In genomic region chr4:58943420-58944205, GRCm38 (mm10) we compare ENCODE assay signal across 8 mouse cellular contexts. TPM values are rescaled to one million over a fixed set of nuclear protein-coding genes. Genes with fewer than 3 reads are reported as not detected.
DNase-seq lines count a peak whose midpoint lies in the region; ATAC-seq and TF ChIP-seq lines count a peak whose summit lies in the region.

TSS of gene Zkscan16 (plus strand) at chr4:58943628.

- no peaks in the 10 kb centered on the region for H3K36me3 ChIP-seq in ES-Bruce4 (ENCODE audit: control insufficient read depth, insufficient read depth, low read length, poor library complexity, severe bottlenecking)
- no peaks in the 10 kb centered on the region for H3K36me3 ChIP-seq in liver, postnatal 0 days (replicated peaks; ENCODE audit: insufficient read depth, low read length)
- H3K36me3 ChIP-seq in neural tube, embryonic 14.5 days (ENCODE audit: control insufficient read depth, insufficient read depth, low read length), result no peaks in the 10 kb centered on the region

- peaks cover 9% of the 10 kb centered on the region for H3K27me3 ChIP-seq in ES-Bruce4 (ENCODE audit: control insufficient read depth, insufficient read depth, low read length, poor library complexity, severe bottlenecking)
- peaks cover 12% of the 10 kb centered on the region; the same call in 1 of the 2 replicates for H3K27me3 ChIP-seq in liver, postnatal 0 days (ENCODE audit: insufficient read depth, low read length)
- no peaks in the 10 kb centered on the region; the same call in 1 of the 2 replicates for H3K27me3 ChIP-seq in neural tube, embryonic 14.5 days (ENCODE audit: control insufficient read depth, insufficient read depth, low read length)

- H3K4me3 ChIP-seq in ES-Bruce4 (ENCODE audit: low read depth, low read length), result peak within 1 kb of the TSS; percentile 73
- H3K4me3 ChIP-seq in liver, postnatal 0 days (ENCODE audit: low read depth, low read length), result peak within 1 kb of the TSS; percentile 67
- peak within 1 kb of the TSS; percentile 70 for H3K4me3 ChIP-seq in neural tube, embryonic 14.5 days (ENCODE audit: low read depth, low read length)

- no peaks in the 10 kb centered on the region for H3K9me3 ChIP-seq in ES-Bruce4 (replicated peaks; ENCODE audit: control insufficient read depth, insufficient read depth, low read length, poor library complexity, severe bottlenecking)
- H3K9me3 ChIP-seq in liver, postnatal 0 days (ENCODE audit: low read length), result no peaks in the 10 kb centered on the region
- no peaks in the 10 kb centered on the region for H3K9me3 ChIP-seq in neural tube, embryonic 14.5 days (ENCODE audit: control insufficient read depth, low read length)

- no peak for TF ChIP-seq CTCF in ES-Bruce4 (IDR thresholded peaks at IDR 0.05; ENCODE audit: low read depth, low read length)
- no peak for TF ChIP-seq CTCF in liver, postnatal 0 days (IDR thresholded peaks at IDR 0.05; ENCODE audit: low read depth)

- peak within 1 kb of the TSS; percentile 96 for H3K4me2 ChIP-seq in liver, postnatal 0 days (ENCODE audit: low read depth, low read length)
- peak within 1 kb of the TSS; percentile 80 for H3K4me2 ChIP-seq in neural tube, embryonic 14.5 days (ENCODE audit: low read depth, low read length)

- peak within 1 kb of the TSS; percentile 6 for H3K9ac ChIP-seq in ES-Bruce4 (ENCODE audit: low read depth, poor library complexity, severe bottlenecking)
- peak within 1 kb of the TSS; percentile 55 for H3K9ac ChIP-seq in liver, postnatal 0 days (replicated peaks)
- peak within 1 kb of the TSS; percentile 70 for H3K9ac ChIP-seq in neural tube, embryonic 14.5 days (replicated peaks; ENCODE audit: low read depth, low read length)

- no peak for TF ChIP-seq POLR2A in ES-Bruce4 (IDR thresholded peaks at IDR 0.05; ENCODE audit: insufficient read depth, low read length)

- peak; percentile 60 for ATAC-seq in liver, postnatal 0 days
- peak; percentile 92 for ATAC-seq in neural tube, embryonic 14.5 days (ENCODE audit: low read depth)

- H3K27ac ChIP-seq in ES-Bruce4 (ENCODE audit: insufficient read depth, low read length), result no peak within 1 kb of the TSS
- H3K27ac ChIP-seq in liver, postnatal 0 days (ENCODE audit: low read depth), result no peak within 1 kb of the TSS
- H3K27ac ChIP-seq in neural tube, embryonic 14.5 days (ENCODE audit: low read depth, low read length), result peak within 1 kb of the TSS; percentile 34

- no peak for TF ChIP-seq EP300 in ES-Bruce4 (IDR thresholded peaks at IDR 0.05; ENCODE audit: insufficient read depth, low read depth, low read length)
- no peak for TF ChIP-seq EP300 in liver, postnatal 0 days (IDR thresholded peaks at IDR 0.05; ENCODE audit: low read depth)

- 2% methylated on average over 50 of the region's 50 CpGs for WGBS in liver, postnatal 0 days (ENCODE audit: insufficient replicate concordance)
- 1% methylated on average over 50 of the region's 50 CpGs for WGBS in neural tube, embryonic 14.5 days

- peak; percentile 88 to 91 for DNase-seq in cerebellum, adult 18-20 months
- DNase-seq in forelimb bud, embryonic 11.5 days (ENCODE audit: low read depth, low spot score), result peak; percentile 94
- peak; percentile 85 for DNase-seq in heart, postnatal 4 days
- DNase-seq in layer of hippocampus, adult 18-20 months (ENCODE audit: low spot score in 2 of 2), result peak; percentile 90 to 94
- peak; percentile 76 for DNase-seq in liver, postnatal 0 days
- peak; percentile 90 for DNase-seq in telencephalon, adult 2 months (ENCODE audit: low read depth, low spot score)

- no peaks in the 10 kb centered on the region for H3K4me1 ChIP-seq in ES-Bruce4 (ENCODE audit: control insufficient read depth, insufficient read depth, low read length)
- peaks cover 13% of the 10 kb centered on the region for H3K4me1 ChIP-seq in liver, postnatal 0 days (ENCODE audit: insufficient read depth)
- H3K4me1 ChIP-seq in neural tube, embryonic 14.5 days (ENCODE audit: control insufficient read depth, insufficient read depth, low read length), result peaks cover 9% of the 10 kb centered on the region

RNA-seq across cellular contexts. Expression of gene Zkscan16, which starts in this region (rescaled TPM):
- 0.49 and 1.2 TPM in 2 replicates for polyA plus RNA-seq in ES-Bruce4 (2011; ENCODE audit: insufficient read depth, insufficient read length, low read depth, missing spikeins)
- total RNA-seq in heart, postnatal 4 days (2021), result under 1 TPM; 0.21 to 0.25 TPM
- 10 to 100 TPM; 55.5 to 58.4 TPM for total RNA-seq in layer of hippocampus, adult 18-20 months (2021)
- 0.06 TPM in 1 of 2 replicates, not detected in the other for polyA plus RNA-seq in liver, postnatal 0 days (2015; fragmentation: Nextera tagmentation; extraction: Ambion mirVana)
- polyA plus RNA-seq in neural tube, embryonic 14.5 days (2014; fragmentation: Nextera tagmentation; extraction: Ambion mirVana), result 2.5 and 2.6 TPM in 2 replicates

Comparison
In these comparisons a context has a peak if more than half of its experiments do, and no peak if none do; other contexts are left out.
1. RNA of gene Zkscan16 (total RNA-seq): 55.5 to 58.4 TPM in layer of hippocampus, adult 18-20 months; 0.21 to 0.25 TPM in heart, postnatal 4 days; every median in the first group is over 10 times any median in the second.
2. Peak in DNase-seq in heart, postnatal 4 days; RNA of the gene not detected or under 1 TPM.
3. Peak in DNase-seq, ATAC-seq, H3K4me3 ChIP-seq, H3K9ac ChIP-seq and H3K4me2 ChIP-seq in liver, postnatal 0 days; RNA of the gene not detected or under 1 TPM.
4. H3K9ac ChIP-seq: peak in every context shown above with its lines; median percentile 70 in neural tube, embryonic 14.5 days; 55 in liver, postnatal 0 days; 6 in ES-Bruce4.
5. Peak in every context shown above with its lines, with median percentiles within 50 percentile points of each other: H3K4me3 ChIP-seq and DNase-seq.